Mouse (Mus musculus) layer of hippocampus, postnatal 25 days (tissue): ENCODE data around the gene Hyal3. TPM values are rescaled to one million over a fixed set of nuclear protein-coding genes. Genes with fewer than 3 reads are reported as not detected.
"Not testable (repeated sequence)": the region's sequence is repeated elsewhere in the genome, so short reads cannot be mapped to it uniquely, and the experiment has no call there.

Experiments
- DNase-seq, 2 experiments: peaks; one replicate each; pipeline ENCODE4 v3.0.0; 2022; ENCODE audit warnings: mixed read lengths in 2 of 2, low spot score in 1 of 2; ENCODE audit errors: extremely low spot score in 1 of 2
- total RNA-seq, 2 experiments: library from RNA; stranded (reverse); gene quantifications; 2 replicates each; pipeline ENCODE4 v1.2.3; 2021

Hyal3 gene
- total RNA-seq, 2 experiments from 2014 or later: 1.4 to 1.9 TPM

- DNase-seq: no peak
Measured at GRCm38 (mm10) chr9:107570016-107570415, 10.6 kb upstream of the Hyal3 start.

GRCm38 (mm10) chr9:107570845-107571244, 9.8 kb upstream of the Hyal3 start:
- DNase-seq: no peak

GRCm38 (mm10) chr9:107571534-107572326, 8.9 kb upstream of the Hyal3 start:
- no peak for DNase-seq

- DNase-seq: no peak
Measured at GRCm38 (mm10) chr9:107572327-107572662, 8.3 kb upstream of the Hyal3 start.

- DNase-seq: not testable (repeated sequence)
Measured at GRCm38 (mm10) chr9:107573774-107574173, 6.8 kb upstream of the Hyal3 start.

- DNase-seq: no peak
Measured at GRCm38 (mm10) chr9:107575579-107576356, 4.8 kb upstream of the Hyal3 start.

GRCm38 (mm10) chr9:107576357-107577107, 4.1 kb upstream of the Hyal3 start, which contains the start of gene Hyal1:
Hyal1 (plus strand) TSS chr9:107576927.
- DNase-seq: no peak

- DNase-seq: no peak
Measured at GRCm38 (mm10) chr9:107577871-107578270, 2.7 kb upstream of the Hyal3 start.

GRCm38 (mm10) chr9:107578587-107578986, 2.0 kb upstream of the Hyal3 start, which contains the start of gene Naa80:
Naa80 (plus strand) TSS chr9:107578887.
- no peak for DNase-seq

GRCm38 (mm10) chr9:107579023-107579900, 1.4 kb upstream of the Hyal3 start:
- no peak for DNase-seq

- DNase-seq: no peak
Measured at GRCm38 (mm10) chr9:107581584-107581983, 966 bp downstream of the Hyal3 start.

- DNase-seq: no peak
Measured at GRCm38 (mm10) chr9:107582509-107583062, 2.0 kb downstream of the Hyal3 start.

- no peak for DNase-seq
Measured at GRCm38 (mm10) chr9:107583174-107583573, 2.6 kb downstream of the Hyal3 start.

- DNase-seq: no peak
Measured at GRCm38 (mm10) chr9:107586504-107586903, 5.9 kb downstream of the Hyal3 start.

GRCm38 (mm10) chr9:107586974-107587832, 6.6 kb downstream of the Hyal3 start, which contains the start of gene Ifrd2:
Ifrd2 (plus strand) TSS chr9:107587642.
- DNase-seq: peak; percentile 77 to 85

GRCm38 (mm10) chr9:107587833-107588639, 7.4 kb downstream of the Hyal3 start:
- no peak for DNase-seq

- DNase-seq: no peak
Measured at GRCm38 (mm10) chr9:107590058-107590772, 9.6 kb downstream of the Hyal3 start.
